Mouse (Mus musculus) lung, embryonic 14.5 days (tissue): ENCODE data around the gene Gm15557. TPM values are rescaled to one million over a fixed set of nuclear protein-coding genes. Genes with fewer than 3 reads are reported as not detected.

Experiments
- ATAC-seq: fragments of 200-750 bp; cut with Nextera tagmentation; 2 replicates; pipeline ENCODE4 v1.8.0; 2017; ENCODE audit warnings: mild to moderate bottlenecking, moderate TSS enrichment, moderate library complexity; ENCODE audit not compliant: insufficient read depth
- DNase-seq: peaks from one replicate; pipeline ENCODE4 v3.0.0-alpha.2; 2015
- H3K27ac ChIP-seq: fragments of 300-500 bp; sonication (generic); 2 replicates; pipeline ENCODE4 v1.5.1; 2014; ENCODE audit warnings: low read depth, mild to moderate bottlenecking, moderate library complexity
- H3K27me3 ChIP-seq: fragments of 300-500 bp; sonication (generic); 2 replicates; pipeline ENCODE4 v1.6.1; 2014; ENCODE audit warnings: low read length, control low read depth; ENCODE audit not compliant: insufficient read depth
- H3K36me3 ChIP-seq: fragments of 300-500 bp; sonication (generic); 2 replicates; pipeline ENCODE4 v1.6.1; 2014; ENCODE audit warnings: control low read depth; ENCODE audit not compliant: insufficient read depth
- H3K4me1 ChIP-seq: fragments of 300-500 bp; sonication (generic); 2 replicates; pipeline ENCODE4 v1.6.1; 2014; ENCODE audit warnings: antibody characterized with exemption, control low read depth; ENCODE audit not compliant: insufficient read depth
- H3K4me2 ChIP-seq: fragments of 300-500 bp; sonication (generic); 2 replicates; pipeline ENCODE4 v1.6.1; 2014; ENCODE audit warnings: mild to moderate bottlenecking
- H3K4me3 ChIP-seq: fragments of 300-500 bp; sonication (generic); 2 replicates; pipeline ENCODE4 v1.5.1; 2014; ENCODE audit warnings: low read depth, low read length
- H3K9ac ChIP-seq: fragments of 300-500 bp; sonication (generic); 2 replicates; pipeline ENCODE4 v1.6.1; 2014
- H3K9me3 ChIP-seq: fragments of 300-500 bp; sonication (generic); 2 replicates; pipeline ENCODE4 v1.6.1; 2016; ENCODE audit warnings: low read depth, low read length, control low read depth
- CTCF ChIP-seq: IDR thresholded peaks from 2 replicates; pipeline ENCODE4 v1.5.1; 2016; ENCODE audit warnings: antibody characterized with exemption, low read depth
- WGBS: fragments of 180-500 bp; shearing (Covaris S2); extraction: QIAGEN DNeasy Blood & Tissue Kit; methylation state at CpG from one replicate; pipeline ENCODE4 v1.1.7; 2014; 5-methylcytosine and 5-hydroxymethylcytosine counted together
- polyA plus RNA-seq: library from polyadenylated mRNA; unstranded; fragments of >200 nt; fragmentation: Nextera tagmentation; extraction: Ambion mirVana; gene quantifications from 2 replicates; pipeline ENCODE4 v1.2.1, GENCODE M21; 2014

Gm15557 gene
- polyA plus RNA-seq, 1 experiment from 2014 or later: not detected

DNA sequence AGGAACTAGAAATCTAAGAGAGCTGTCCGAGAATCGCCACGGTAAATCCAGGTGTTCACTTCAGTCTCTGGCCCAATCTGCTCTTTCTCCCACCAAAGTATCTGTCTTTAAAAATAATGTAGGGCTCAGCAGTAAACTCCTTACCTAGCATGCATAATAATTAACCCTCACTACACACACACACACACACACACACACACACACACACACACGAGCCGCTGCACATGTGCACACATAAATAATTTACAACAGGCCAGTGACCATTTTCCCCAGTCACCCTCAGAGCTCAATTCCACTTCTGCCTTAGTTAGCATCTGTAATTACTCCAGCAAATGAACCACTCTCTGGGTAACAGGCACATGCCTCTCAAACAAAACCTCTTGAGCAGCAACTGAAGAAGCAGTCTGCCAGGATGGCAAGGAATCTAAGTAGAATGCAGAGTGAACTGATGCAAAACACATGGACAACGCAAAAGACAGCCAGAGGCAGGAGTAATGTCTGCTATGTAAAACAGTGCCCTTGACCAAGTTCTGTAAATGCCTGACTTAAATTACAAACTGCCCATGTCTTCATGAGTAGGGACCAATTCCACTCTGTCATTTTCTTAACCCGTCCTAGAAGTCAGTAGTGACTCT is 11.7 kb upstream of the Gm15557 start:
- Histone ChIP-seq H3K4me3 (peak overlapping the region; percentile 72), H3K9me3 (no peaks in the 10 kb centered on the region), H3K4me2 (peak overlapping the region; percentile 82), H3K27me3 (no peaks in the 10 kb centered on the region), H3K27ac (no peak overlapping the region), H3K4me1 (peaks cover 5% of the 10 kb centered on the region; the same call in 1 of the 2 replicates), H3K9ac (peak overlapping the region; percentile 65; the same call in 1 of the 2 replicates), H3K36me3 (peaks cover 6% of the 10 kb centered on the region; the same call in 1 of the 2 replicates)
- no peak for ATAC-seq
- peak; percentile 13 for DNase-seq
- WGBS: 71% methylated on average over 7 of the region's 7 CpGs
- TF ChIP-seq CTCF: no peak

DNA sequence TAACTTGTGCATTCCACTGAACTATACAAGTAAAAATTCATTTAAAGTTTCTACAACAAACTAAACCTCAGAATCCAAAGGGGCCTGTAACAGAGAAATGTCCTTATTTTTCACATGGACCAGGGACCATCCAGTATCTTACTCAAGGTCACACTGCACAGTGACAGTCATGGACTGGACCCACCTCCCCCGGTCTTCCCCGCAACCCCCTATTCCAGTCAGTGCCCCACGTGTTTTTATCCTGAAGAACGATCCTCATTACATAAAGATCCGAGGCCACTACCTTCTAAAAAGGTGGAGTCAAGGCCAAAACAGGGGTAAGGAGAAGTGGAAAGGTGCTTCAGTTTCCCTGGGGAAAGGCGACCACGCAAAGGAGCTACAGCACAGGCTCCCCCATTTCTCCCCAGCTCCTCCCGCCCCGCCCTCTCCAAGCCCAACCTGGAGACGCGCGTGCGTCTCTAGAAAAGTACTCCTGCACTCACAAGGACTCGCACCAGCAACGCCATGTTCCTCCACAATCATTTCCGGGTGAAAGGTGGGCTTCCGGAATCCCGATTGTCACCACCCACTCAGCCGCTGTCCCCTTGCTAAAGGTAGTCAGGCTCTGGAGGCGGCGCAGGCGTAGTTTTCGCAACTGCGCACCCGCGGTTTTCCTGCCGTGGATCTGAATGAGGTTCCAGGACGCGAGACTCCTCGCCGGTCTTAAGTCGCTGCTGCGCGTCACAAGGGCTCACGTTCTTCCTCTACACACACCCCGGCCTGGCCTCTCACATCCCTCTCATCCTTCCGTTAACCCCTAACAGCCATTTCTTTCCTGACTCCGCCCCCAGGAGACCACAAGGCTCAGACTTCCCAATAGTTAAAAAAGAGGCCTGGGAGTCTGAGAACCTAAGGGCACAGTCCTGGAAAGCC is 10.7 kb upstream of the Gm15557 start, which contains the start of gene Uqcc1:
Uqcc1 (minus strand) TSS at position 780 of the 912 bp plus-strand sequence.
- H3K27ac ChIP-seq: peak within 1 kb of the TSS; percentile 87
- H3K4me3 ChIP-seq: peak within 1 kb of the TSS; percentile 72
- TF ChIP-seq CTCF: no peak
- H3K27me3 ChIP-seq: no peaks in the 10 kb centered on the region
- ATAC-seq: peak; percentile 96
- H3K9ac ChIP-seq: peak within 1 kb of the TSS; percentile 65
- under 1% methylated on average over 38 of the region's 38 CpGs for WGBS
- H3K4me1 ChIP-seq: peaks cover 5% of the 10 kb centered on the region; the same call in 1 of the 2 replicates
- peak; percentile 96 for DNase-seq
- H3K9me3 ChIP-seq: no peaks in the 10 kb centered on the region
- H3K4me2 ChIP-seq: peak within 1 kb of the TSS; percentile 82
- H3K36me3 ChIP-seq: no peaks in the 10 kb centered on the region

DNA sequence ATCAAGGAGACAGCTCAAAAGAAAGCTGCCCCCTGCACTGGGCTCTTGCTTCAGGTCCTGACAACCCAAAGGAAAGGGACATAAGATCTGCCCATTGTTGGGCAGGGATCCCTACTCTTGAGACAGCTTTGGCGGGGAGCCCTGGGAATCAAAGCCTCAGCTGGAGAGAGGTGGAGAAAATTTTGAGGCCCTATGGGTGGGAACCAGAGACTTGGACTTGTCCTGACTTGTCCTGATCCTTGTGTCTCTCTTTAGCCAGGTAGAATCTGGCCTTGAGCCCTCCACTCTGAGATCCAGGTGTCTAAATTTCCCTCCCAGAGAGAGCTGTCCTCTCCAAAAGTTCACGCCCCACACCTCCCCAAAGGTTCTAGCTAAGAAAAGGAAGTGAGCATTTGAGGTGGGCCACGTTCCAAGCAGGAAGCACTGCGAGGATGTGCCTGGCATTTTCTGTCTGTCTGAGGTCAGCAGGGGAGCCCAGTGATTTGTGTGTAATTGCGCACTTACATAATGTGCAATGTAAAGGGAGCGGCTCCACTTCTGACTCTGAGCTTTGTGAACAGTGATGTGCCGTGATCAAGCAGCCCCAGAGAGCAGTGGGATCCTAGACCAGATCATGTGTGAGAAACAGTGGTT is 515 bp upstream of the Gm15557 start:
- TF ChIP-seq CTCF: no peak
- H3K9ac ChIP-seq: no peak overlapping the region
- H3K36me3 ChIP-seq: no peaks in the 10 kb centered on the region
- H3K27ac ChIP-seq: no peak overlapping the region
- H3K27me3 ChIP-seq: peaks cover 4% of the 10 kb centered on the region; the same call in 1 of the 2 replicates
- ATAC-seq (no peak), DNase-seq (peak; percentile 23)
- no peaks in the 10 kb centered on the region for H3K4me1 ChIP-seq
- no peak overlapping the region for H3K4me3 ChIP-seq
- H3K9me3 ChIP-seq: no peaks in the 10 kb centered on the region
- 62% methylated on average over 7 of the region's 7 CpGs for WGBS
- H3K4me2 ChIP-seq: no peak overlapping the region

DNA sequence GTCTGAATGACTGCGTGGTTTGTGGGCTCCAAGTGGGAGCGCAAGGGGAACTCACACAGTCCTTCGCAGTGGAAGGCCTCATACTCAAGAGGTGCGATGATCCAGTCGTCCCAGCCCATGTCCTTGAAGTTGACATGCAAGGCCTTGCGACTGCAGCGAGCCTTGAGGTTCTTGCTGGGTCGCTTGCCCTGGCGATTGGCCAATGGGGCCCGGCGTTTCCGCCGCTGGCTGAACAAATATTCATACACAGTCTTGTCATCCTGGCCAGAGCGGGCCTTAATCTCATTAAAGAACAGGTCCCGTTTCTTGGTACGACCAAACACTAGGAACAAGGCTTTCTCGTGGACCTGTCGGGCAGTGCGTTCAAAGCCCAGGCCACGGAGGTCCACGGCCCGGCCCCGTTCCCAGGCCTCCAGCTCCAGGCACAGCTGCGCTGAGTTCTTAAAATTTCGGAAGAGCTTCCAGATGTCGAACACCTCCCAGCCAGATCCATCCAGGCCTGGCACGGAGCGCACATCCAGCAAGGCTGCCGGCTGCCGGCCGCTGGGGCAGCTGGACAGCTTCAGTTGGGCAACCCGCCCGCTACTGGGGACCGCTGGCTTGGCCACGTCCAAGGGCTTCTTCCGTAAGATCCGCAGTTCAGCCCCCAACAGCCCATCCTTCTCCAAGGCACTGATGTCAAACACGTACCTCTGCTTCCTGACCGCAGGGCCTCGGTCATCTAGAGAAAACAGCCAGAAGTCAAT is 1.3 kb downstream of the Gm15557 start:
- Histone ChIP-seq H3K9ac (no peak overlapping the region), H3K4me1 (no peaks in the 10 kb centered on the region), H3K36me3 (no peaks in the 10 kb centered on the region), H3K27me3 (peaks cover 4% of the 10 kb centered on the region; the same call in 1 of the 2 replicates), H3K9me3 (no peaks in the 10 kb centered on the region), H3K4me3 (no peak overlapping the region), H3K4me2 (peak overlapping the region; percentile 32; the same call in 1 of the 2 replicates), H3K27ac (no peak overlapping the region)
- ATAC-seq (peak; percentile 67), DNase-seq (peak; percentile 80)
- no peak for TF ChIP-seq CTCF
- 56% methylated on average over 40 of the region's 40 CpGs for WGBS

DNA sequence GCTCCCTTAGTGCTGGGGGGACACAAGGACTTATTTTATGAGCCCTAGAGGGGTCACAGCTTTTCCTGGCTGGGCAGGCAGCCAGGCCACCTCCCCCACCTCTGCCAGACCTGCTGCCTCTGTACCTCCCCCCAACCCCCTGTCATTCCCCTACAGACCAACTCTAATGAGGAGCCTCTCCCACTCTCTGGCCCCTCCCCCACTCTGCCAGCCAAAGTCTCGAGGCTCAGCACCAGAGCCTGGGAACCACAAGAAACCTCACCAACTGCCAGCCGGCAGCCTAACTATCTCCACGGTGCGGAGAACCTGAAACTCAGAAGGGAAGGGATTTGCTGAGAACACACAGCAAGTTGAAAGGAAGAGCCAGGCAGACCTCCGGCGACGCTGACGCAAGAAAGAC is 2.9 kb downstream of the Gm15557 start:
- Histone ChIP-seq H3K4me1 (no peaks in the 10 kb centered on the region), H3K27me3 (peaks cover 4% of the 10 kb centered on the region; the same call in 1 of the 2 replicates), H3K27ac (no peak overlapping the region), H3K4me3 (no peak overlapping the region), H3K36me3 (no peaks in the 10 kb centered on the region), H3K9ac (no peak overlapping the region), H3K9me3 (no peaks in the 10 kb centered on the region), H3K4me2 (peak overlapping the region; percentile 19; the same call in 1 of the 2 replicates)
- DNase-seq (peak; percentile 19), ATAC-seq (no peak)
- no peak for TF ChIP-seq CTCF
- 5% methylated on average over 8 of the region's 8 CpGs for WGBS

DNA sequence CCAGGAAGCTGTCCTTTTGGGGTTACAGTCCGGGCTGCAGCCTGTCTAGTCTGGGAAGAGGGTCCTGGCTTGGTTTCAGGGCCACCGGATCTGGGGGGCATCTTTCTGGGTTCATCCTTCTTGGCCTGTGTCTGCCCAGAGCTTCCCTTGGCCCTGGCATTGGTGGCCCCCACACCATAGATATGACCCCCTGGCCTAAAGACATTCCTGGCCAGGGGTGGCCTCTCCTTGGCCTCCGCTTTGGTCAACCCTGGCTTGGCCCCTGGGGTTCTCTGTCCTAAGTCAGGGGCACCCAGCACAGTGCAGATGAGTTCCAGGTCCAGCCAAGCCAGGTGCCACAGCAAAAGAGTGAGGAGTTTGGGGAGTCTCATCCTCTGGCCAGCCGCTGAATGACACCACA is 4.2 kb downstream of the Gm15557 start:
- Histone ChIP-seq H3K9ac (0 out of 2 replicates have a peak overlapping the region, but pooled peaks have one; percentile 9), H3K9me3 (no peaks in the 10 kb centered on the region), H3K27ac (no peak overlapping the region), H3K4me1 (no peaks in the 10 kb centered on the region), H3K36me3 (no peaks in the 10 kb centered on the region), H3K4me3 (no peak overlapping the region), H3K4me2 (peak overlapping the region; percentile 31; the same call in 1 of the 2 replicates), H3K27me3 (peaks cover 4% of the 10 kb centered on the region; the same call in 1 of the 2 replicates)
- no peak for TF ChIP-seq CTCF
- DNase-seq: no peak
- no peak for ATAC-seq
- 78% methylated on average over 4 of the region's 4 CpGs for WGBS
